ENCODE assay signal across 7 mouse cellular contexts in the genomic region with DNA sequence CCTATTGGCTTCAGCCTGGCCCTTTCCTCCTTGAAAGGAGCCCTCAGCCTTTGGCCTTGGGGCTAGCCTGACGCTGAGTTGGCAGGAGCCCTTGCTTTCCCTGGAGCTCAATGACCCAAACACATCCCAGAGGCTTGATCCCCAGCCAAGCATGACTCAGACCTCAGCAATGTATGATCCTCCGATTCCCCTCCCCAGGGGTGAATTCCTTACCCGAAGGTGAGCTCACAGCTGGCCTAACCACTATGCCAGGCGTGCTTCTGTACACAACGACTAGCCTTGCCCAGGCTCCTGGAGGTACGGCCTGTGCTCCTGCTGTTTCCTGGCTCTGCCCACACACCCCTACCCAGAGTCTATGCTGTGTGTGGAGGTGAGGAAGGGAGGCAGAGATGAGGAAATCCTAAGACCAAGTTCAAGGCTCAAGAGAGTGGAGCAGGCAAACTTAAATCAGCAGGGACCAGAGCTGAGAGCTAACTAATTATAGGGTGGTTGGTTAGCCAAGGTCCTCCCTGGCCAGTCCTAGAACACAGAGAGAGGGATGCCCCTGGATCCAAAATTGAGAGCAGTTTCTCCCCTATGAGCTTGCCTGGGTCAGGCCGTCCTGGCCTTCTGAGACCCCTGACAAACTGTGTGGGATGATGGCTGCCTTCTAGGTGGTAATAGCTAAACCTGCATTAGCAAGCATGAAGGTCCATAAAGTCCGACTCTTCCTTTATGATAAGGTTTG.
DNase-seq lines count a peak whose midpoint lies in the region; ATAC-seq and TF ChIP-seq lines count a peak whose summit lies in the region.

No protein-coding gene starts in this region.

- POLR2A ChIA-PET in Patski (lab: Charles Lee): interaction anchor here (3.8 kb wide), 1 partner anchor 119 kb away, joined by 23 read pairs; a partner anchor contains a TSS

- H3K9me3 ChIP-seq in heart, postnatal 0 days (replicated peaks; ENCODE audit: control insufficient read depth, low read length): no peaks in the 10 kb centered on the region
- H3K9me3 ChIP-seq in limb, embryonic 14.5 days (ENCODE audit: control insufficient read depth, low read length): no peaks in the 10 kb centered on the region

- ATAC-seq in Patski: peak; percentile 97
- peak; percentile 82 for ATAC-seq in heart, postnatal 0 days (ENCODE audit: insufficient read depth, low read depth)
- peak; percentile 56 for ATAC-seq in limb, embryonic 14.5 days (ENCODE audit: low FRiP score, low read depth)

- H3K9ac ChIP-seq in heart, postnatal 0 days (replicated peaks; ENCODE audit: low read depth, low read length): no peak overlapping the region
- no peak overlapping the region for H3K9ac ChIP-seq in limb, embryonic 14.5 days (ENCODE audit: low read depth, low read length, severe bottlenecking)

- no peak overlapping the region for H3K4me3 ChIP-seq in heart, postnatal 0 days (ENCODE audit: low read depth, low read length)
- no peak overlapping the region for H3K4me3 ChIP-seq in limb, embryonic 14.5 days (replicated peaks; ENCODE audit: low read length)
- H3K4me3 ChIP-seq in layer of hippocampus, adult 2 months: no peak overlapping the region

- CTCF ChIA-PET in Patski (lab: Charles Lee): interaction anchor here (0.9 to 1.4 kb wide), 4 partner anchors 17 to 120 kb away, joined by 3 to 4 read pairs (median 3); a partner anchor contains a TSS

- H3K27me3 ChIP-seq in Patski: no peaks in the 10 kb centered on the region
- H3K27me3 ChIP-seq in heart, postnatal 0 days (ENCODE audit: control insufficient read depth, insufficient read depth, low read length): no peaks in the 10 kb centered on the region
- H3K27me3 ChIP-seq in limb, embryonic 14.5 days (ENCODE audit: control insufficient read depth, insufficient read depth, low read length): no peaks in the 10 kb centered on the region

- 26% methylated on average over 8 of the region's 8 CpGs for WGBS in heart, postnatal 0 days
- WGBS in limb, embryonic 14.5 days: 37% methylated on average over 8 of the region's 8 CpGs

- no peak for TF ChIP-seq POLR2A in limb, embryonic 14.5 days (IDR thresholded peaks at IDR 0.05; ENCODE audit: borderline replicate concordance, extremely low read depth, insufficient read depth, insufficient read length)

- in situ Hi-C loops in Patski (cut with MboI; ENCODE audit: low pct_unique_long_range_greater_than_20kb): loop anchor here (5.0 kb wide), 1 partner anchor 48 kb away; no protein-coding TSS in a partner anchor

- peaks cover 25% of the 10 kb centered on the region for H3K4me1 ChIP-seq in heart, postnatal 0 days (ENCODE audit: control insufficient read depth, insufficient read depth)
- H3K4me1 ChIP-seq in limb, embryonic 14.5 days (ENCODE audit: control insufficient read depth, insufficient read depth, low read length): peaks cover 19% of the 10 kb centered on the region

- DNase-seq in Patski (ENCODE audit: low read depth, low spot score): peak; percentile 98
- peak; percentile 69 for DNase-seq in brain, adult 2 months (ENCODE audit: low read depth, low spot score)
- peak; percentile 89 for DNase-seq in heart, postnatal 0 days (ENCODE audit: low spot score)
- peak; percentile 76 for DNase-seq in limb, embryonic 14.5 days (ENCODE audit: low spot score)
- peak; percentile 84 for DNase-seq in urinary bladder, postnatal 14 days (ENCODE audit: low spot score)
- no peak for DNase-seq in layer of hippocampus, adult 2 months (ENCODE audit: low spot score in 2 of 2)
- DNase-seq in spleen, postnatal 36 days (ENCODE audit: low spot score in 2 of 2): no peak

- H3K27ac ChIP-seq in heart, postnatal 0 days (ENCODE audit: low read depth): peak overlapping the region; percentile 66
- no peak overlapping the region for H3K27ac ChIP-seq in limb, embryonic 14.5 days (replicated peaks; ENCODE audit: low read depth, low read length)
- no peak overlapping the region for H3K27ac ChIP-seq in layer of hippocampus, adult 2 months

- H3K4me2 ChIP-seq in heart, postnatal 0 days (ENCODE audit: low read depth, low read length): no peak overlapping the region
- H3K4me2 ChIP-seq in limb, embryonic 14.5 days (replicated peaks; ENCODE audit: low read depth, low read length, severe bottlenecking): no peak overlapping the region

- peak; percentile 64; the same call in 1 of the 2 replicates for TF ChIP-seq EP300 in heart, postnatal 0 days (IDR thresholded peaks at IDR 0.05; ENCODE audit: low read depth)

- H3K36me3 ChIP-seq in heart, postnatal 0 days (replicated peaks; ENCODE audit: control insufficient read depth, insufficient read depth, low read length): no peaks in the 10 kb centered on the region
- H3K36me3 ChIP-seq in limb, embryonic 14.5 days (ENCODE audit: control insufficient read depth, insufficient read depth, low read length): no peaks in the 10 kb centered on the region

- TF ChIP-seq CTCF in Patski (IDR thresholded peaks at IDR 0.05): no peak
- no peak for TF ChIP-seq CTCF in heart, postnatal 0 days (IDR thresholded peaks at IDR 0.05; ENCODE audit: low read depth)
- no peak for TF ChIP-seq CTCF in layer of hippocampus, adult 2 months (conservative IDR thresholded peaks at IDR 0.05)

Comparison
In these comparisons a context has a peak if more than half of its experiments do, and no peak if none do; other contexts are left out.
1. DNase-seq: peak in Patski (single experiment), brain, adult 2 months (single experiment), heart, postnatal 0 days (single experiment), limb, embryonic 14.5 days (single experiment) and urinary bladder, postnatal 14 days (single experiment); none in layer of hippocampus, adult 2 months (0 of 2) and spleen, postnatal 36 days (0 of 2).
2. Peak in every context shown above with its lines, with median percentiles within 50 percentile points of each other: ATAC-seq.